Mouse (Mus musculus) midbrain, embryonic 11.5 days (tissue): ENCODE data around the gene Ckmt1. TPM values are rescaled to one million over a fixed set of nuclear protein-coding genes. Genes with fewer than 3 reads are reported as not detected.

ENCODE experiments used
- ATAC-seq: fragments of 200-750 bp; cut with Nextera tagmentation; 2 replicates; pipeline ENCODE4 v1.8.0; 2017; ENCODE audit warnings: moderate TSS enrichment, moderate library complexity; ENCODE audit not compliant: low FRiP score
- DNase-seq: peaks from one replicate; pipeline ENCODE4 v3.0.0; 2015; ENCODE audit warnings: low spot score; ENCODE audit errors: missing footprints
- H3K27ac ChIP-seq: fragments of 300-500 bp; sonication (generic); 2 replicates; pipeline ENCODE4 v1.5.1; 2014; ENCODE audit warnings: low read depth, low read length
- H3K27me3 ChIP-seq: fragments of 300-500 bp; sonication (generic); 2 replicates; pipeline ENCODE4 v1.6.1; 2014; ENCODE audit warnings: mild to moderate bottlenecking, low read length, moderate library complexity, mixed read lengths; ENCODE audit not compliant: control insufficient read depth, insufficient read depth
- H3K36me3 ChIP-seq: fragments of 300-500 bp; sonication (generic); 2 replicates; pipeline ENCODE4 v1.6.1; 2014; ENCODE audit warnings: mild to moderate bottlenecking, low read length, moderate library complexity, mixed read lengths; ENCODE audit not compliant: control insufficient read depth, insufficient read depth
- H3K4me1 ChIP-seq: fragments of 300-500 bp; sonication (generic); 2 replicates; pipeline ENCODE4 v1.6.1; 2014; ENCODE audit warnings: low read length; ENCODE audit not compliant: control insufficient read depth, insufficient read depth
- H3K4me2 ChIP-seq: fragments of 300-500 bp; sonication (generic); 2 replicates; pipeline ENCODE4 v1.6.1; 2014; ENCODE audit warnings: mild to moderate bottlenecking, moderate library complexity
- H3K4me3 ChIP-seq: fragments of 300-500 bp; sonication (generic); 2 replicates; pipeline ENCODE4 v1.5.1; 2014; ENCODE audit warnings: low read depth, low read length
- H3K9ac ChIP-seq: fragments of 300-500 bp; sonication (generic); 2 replicates; pipeline ENCODE4 v1.6.1; 2014; ENCODE audit warnings: low read length
- H3K9me3 ChIP-seq: fragments of 300-500 bp; sonication (generic); 2 replicates; pipeline ENCODE4 v1.6.1; 2016; ENCODE audit warnings: low read length; ENCODE audit not compliant: control insufficient read depth
- WGBS: fragments of 180-500 bp; shearing (Covaris S2); extraction: QIAGEN DNeasy Blood & Tissue Kit; methylation state at CpG from one replicate; pipeline ENCODE4 v1.1.7; 2014; 5-methylcytosine and 5-hydroxymethylcytosine counted together
- polyA plus RNA-seq: library from polyadenylated mRNA; unstranded; fragments of >200 nt; fragmentation: Nextera tagmentation; extraction: Ambion mirVana; gene quantifications from 2 replicates; pipeline ENCODE4 v1.2.1, GENCODE M21; 2014

Ckmt1 gene
- polyA plus RNA-seq: 3.8 and 4.1 TPM in 2 replicates

GRCm38 (mm10) chr2:121357494-121357893, at the start of gene Ckmt1:
Ckmt1 (plus strand) TSS chr2:121357714.
- H3K9me3 ChIP-seq: no peaks in the 10 kb centered on the region
- H3K4me3 ChIP-seq: peak within 1 kb of the TSS; percentile 29
- WGBS: 72% methylated on average over 5 of the region's 5 CpGs
- no peak within 1 kb of the TSS for H3K27ac ChIP-seq
- H3K4me1 ChIP-seq: peaks cover 12% of the 10 kb centered on the region; the same call in 1 of the 2 replicates
- ATAC-seq (no peak), DNase-seq (no peak)
- peak within 1 kb of the TSS; percentile 62 for H3K9ac ChIP-seq
- H3K36me3 ChIP-seq: no peaks in the 10 kb centered on the region
- H3K4me2 ChIP-seq: peak within 1 kb of the TSS; percentile 53
- H3K27me3 ChIP-seq: peaks cover 12% of the 10 kb centered on the region

- H3K27me3 ChIP-seq: no peaks in the 10 kb centered on the region
- no peak for DNase-seq
- H3K36me3 ChIP-seq: 0 out of 2 replicates have a peak, but pooled peaks cover 7% of the 10 kb centered on the region
- H3K9me3 ChIP-seq: no peaks in the 10 kb centered on the region
- H3K27ac ChIP-seq: no peak overlapping the region
- H3K4me2 ChIP-seq: no peak overlapping the region
- no peak overlapping the region for H3K4me3 ChIP-seq
- ATAC-seq: no peak
- 41% methylated on average over 5 of the region's 5 CpGs for WGBS
- no peaks in the 10 kb centered on the region for H3K4me1 ChIP-seq
- no peak overlapping the region for H3K9ac ChIP-seq
Measured at GRCm38 (mm10) chr2:121308997-121309416, 48.5 kb upstream of the Ckmt1 start.

- no peak overlapping the region for H3K4me2 ChIP-seq
- DNase-seq: no peak
- H3K9me3 ChIP-seq: no peaks in the 10 kb centered on the region
- no peaks in the 10 kb centered on the region for H3K27me3 ChIP-seq
- no peak overlapping the region for H3K9ac ChIP-seq
- H3K27ac ChIP-seq: no peak overlapping the region
- WGBS: 85% methylated on average over 8 of the region's 8 CpGs
- H3K36me3 ChIP-seq: no peaks in the 10 kb centered on the region
- no peak overlapping the region for H3K4me3 ChIP-seq
- ATAC-seq: no peak
- no peaks in the 10 kb centered on the region for H3K4me1 ChIP-seq
Measured at GRCm38 (mm10) chr2:121316278-121316677, 41.2 kb upstream of the Ckmt1 start.

GRCm38 (mm10) chr2:121323041-121323440, 34.5 kb upstream of the Ckmt1 start:
- WGBS: 91% methylated on average over 10 of the region's 10 CpGs
- DNase-seq: no peak
- Histone ChIP-seq H3K36me3 (no peaks in the 10 kb centered on the region; the same call in 1 of the 2 replicates), H3K4me1 (no peaks in the 10 kb centered on the region), H3K4me3 (no peak overlapping the region), H3K9me3 (no peaks in the 10 kb centered on the region), H3K4me2 (no peak overlapping the region), H3K27me3 (no peaks in the 10 kb centered on the region), H3K27ac (no peak overlapping the region), H3K9ac (no peak overlapping the region)
- ATAC-seq: no peak

GRCm38 (mm10) chr2:121323693-121324470, 33.6 kb upstream of the Ckmt1 start:
- Histone ChIP-seq H3K27ac (no peak overlapping the region), H3K36me3 (no peaks in the 10 kb centered on the region; the same call in 1 of the 2 replicates), H3K4me2 (no peak overlapping the region), H3K4me3 (no peak overlapping the region), H3K4me1 (no peaks in the 10 kb centered on the region), H3K9me3 (no peaks in the 10 kb centered on the region), H3K27me3 (no peaks in the 10 kb centered on the region), H3K9ac (no peak overlapping the region)
- ATAC-seq (no peak), DNase-seq (no peak)
- WGBS: 91% methylated on average over 10 of the region's 10 CpGs

DNA sequence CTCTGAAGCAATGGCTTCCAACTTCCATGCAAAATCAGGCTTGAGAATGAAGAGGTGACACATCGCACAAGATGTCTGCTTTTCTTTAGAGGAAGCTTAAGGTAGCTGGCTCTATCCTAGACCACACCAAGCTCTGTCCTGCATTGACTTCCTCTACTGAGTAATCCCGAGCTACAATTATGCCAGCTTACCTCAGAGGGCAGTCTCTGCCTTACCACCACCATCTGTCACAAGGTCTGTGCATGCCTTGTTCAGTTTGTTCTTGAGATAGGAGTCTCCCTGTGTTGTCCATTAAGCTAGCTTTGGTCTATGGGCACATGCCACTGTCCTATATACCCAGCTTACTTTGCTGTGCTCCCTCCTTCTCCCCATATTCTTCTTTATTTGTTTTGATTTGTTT, 28.0 kb upstream of the Ckmt1 start:
- Histone ChIP-seq H3K27ac (no peak overlapping the region), H3K27me3 (no peaks in the 10 kb centered on the region), H3K4me1 (no peaks in the 10 kb centered on the region), H3K4me2 (no peak overlapping the region), H3K9ac (no peak overlapping the region), H3K9me3 (no peaks in the 10 kb centered on the region), H3K36me3 (no peaks in the 10 kb centered on the region), H3K4me3 (no peak overlapping the region)
- no peak for DNase-seq
- 93% methylated on average over 2 of the region's 2 CpGs for WGBS
- ATAC-seq: no peak

GRCm38 (mm10) chr2:121339057-121339456, 18.5 kb upstream of the Ckmt1 start:
- Histone ChIP-seq H3K4me3 (no peak overlapping the region), H3K4me1 (no peaks in the 10 kb centered on the region), H3K9me3 (no peaks in the 10 kb centered on the region), H3K36me3 (no peaks in the 10 kb centered on the region), H3K4me2 (no peak overlapping the region), H3K27ac (no peak overlapping the region), H3K9ac (no peak overlapping the region), H3K27me3 (no peaks in the 10 kb centered on the region)
- DNase-seq: peak; percentile 82
- ATAC-seq: no peak

- H3K4me3 ChIP-seq: no peak overlapping the region
Measured at GRCm38 (mm10) chr2:121353156-121353555, 4.4 kb upstream of the Ckmt1 start.

GRCm38 (mm10) chr2:121354378-121354777, 3.1 kb upstream of the Ckmt1 start:
- peak overlapping the region; percentile 77 for H3K9ac ChIP-seq
- 4% methylated on average over 6 of the region's 6 CpGs for WGBS
- DNase-seq: peak; percentile 85

More at GRCm38 (mm10) chr2:121353156-121353555, 4.4 kb upstream of the Ckmt1 start:
- no peak overlapping the region for H3K4me2 ChIP-seq
- no peaks in the 10 kb centered on the region for H3K9me3 ChIP-seq
- WGBS: 76% methylated on average over 8 of the region's 8 CpGs
- ATAC-seq: no peak
- no peak overlapping the region for H3K27ac ChIP-seq
- no peaks in the 10 kb centered on the region for H3K36me3 ChIP-seq
- H3K4me1 ChIP-seq: 0 out of 2 replicates have a peak, but pooled peaks cover 6% of the 10 kb centered on the region
- H3K9ac ChIP-seq: no peak overlapping the region
- H3K27me3 ChIP-seq: peaks cover 6% of the 10 kb centered on the region
- DNase-seq: no peak

More at GRCm38 (mm10) chr2:121354378-121354777, 3.1 kb upstream of the Ckmt1 start:
- Histone ChIP-seq H3K36me3 (no peaks in the 10 kb centered on the region), H3K4me2 (peak overlapping the region; percentile 68), H3K4me1 (peaks cover 12% of the 10 kb centered on the region; the same call in 1 of the 2 replicates), H3K9me3 (no peaks in the 10 kb centered on the region), H3K27ac (no peak overlapping the region; the same call in 1 of the 2 replicates), H3K4me3 (peak overlapping the region; percentile 59), H3K27me3 (peaks cover 10% of the 10 kb centered on the region)
- no peak for ATAC-seq
